Mouse (Mus musculus) T-helper 17 cell (primary cell): ENCODE measurements around the gene Insr.

Source experiments
- in situ Hi-C, 2 experiments: fragments of 300-600 bp; cut with MboI, MseI; formaldehyde crosslinking; loops; 1 replicate in 1 of 2; 2 replicates in 1 of 2; pipeline ENCODE4 v1.15.1; 2025; ENCODE audit warnings: high pct_unique_total_duplicates in 2 of 2

Gene Insr

GRCm38 (mm10) chr8:3277266-3277665 is 2.2 kb downstream of the Insr start:
- in situ Hi-C loops, result loop anchor here in 1 of 2 experiments (5.0 kb wide), 1 partner anchor 55 kb away; no protein-coding TSS in a partner anchor

DNA sequence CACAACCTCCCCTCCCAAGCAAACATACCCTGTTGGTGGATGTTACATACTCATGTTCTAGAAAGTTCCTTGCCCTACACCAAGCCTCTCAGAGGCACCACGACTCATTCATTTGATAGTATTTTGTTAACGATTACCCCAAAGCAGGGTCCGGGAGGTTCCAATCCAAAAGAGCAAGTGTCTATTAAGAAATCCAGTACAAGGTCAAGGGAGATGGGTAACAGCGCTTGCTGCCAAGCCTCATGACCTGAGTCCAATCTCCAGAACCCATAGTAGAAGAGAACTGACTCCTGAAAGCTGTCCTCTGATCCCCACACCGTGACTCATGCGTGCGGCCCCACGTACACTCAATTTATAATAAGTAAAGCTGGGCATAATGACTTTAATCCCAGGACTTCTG is 3.4 kb downstream of the Insr start:
- in situ Hi-C loops, result loop anchor here in 1 of 2 experiments (5.0 kb wide), 1 partner anchor 54 kb away; no protein-coding TSS in a partner anchor

GRCm38 (mm10) chr8:3275189-3275588 is 4.2 kb downstream of the Insr start:
- in situ Hi-C loops, result loop anchor here in 1 of 2 experiments (5.0 kb wide), 1 partner anchor 53 kb away; no protein-coding TSS in a partner anchor

DNA sequence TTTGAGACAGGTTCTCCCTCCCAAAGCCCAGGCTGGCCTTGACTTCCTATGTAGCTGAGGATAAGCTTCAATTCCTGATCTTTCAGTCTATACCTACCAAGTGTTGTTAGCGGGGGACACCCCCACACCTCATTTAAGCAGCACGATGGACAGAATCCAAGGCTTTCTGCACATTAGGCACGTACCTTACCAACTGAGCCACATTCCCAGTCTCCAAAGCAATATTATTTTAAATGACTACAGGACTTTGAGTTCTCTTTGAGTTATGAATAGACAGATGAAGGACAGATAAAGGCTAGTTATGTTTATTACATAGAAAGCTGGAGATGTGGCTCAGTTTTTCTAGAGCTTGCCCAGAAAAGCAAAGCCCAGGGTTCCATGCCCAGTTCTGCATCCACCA is 5.6 kb downstream of the Insr start:
- in situ Hi-C loops, result loop anchor here in 1 of 2 experiments (5.0 kb wide), 1 partner anchor 389 kb away; no protein-coding TSS in a partner anchor

GRCm38 (mm10) chr8:3267449-3267761 is 12.0 kb downstream of the Insr start:
- in situ Hi-C loops, result no loop called here

- in situ Hi-C loops, result no loop called here
These were observed 12.6 kb downstream of the Insr start for GRCm38 (mm10) chr8:3266686-3267448.

- in situ Hi-C loops, result no loop called here
These were observed 14.2 kb downstream of the Insr start for GRCm38 (mm10) chr8:3265182-3265581.

DNA sequence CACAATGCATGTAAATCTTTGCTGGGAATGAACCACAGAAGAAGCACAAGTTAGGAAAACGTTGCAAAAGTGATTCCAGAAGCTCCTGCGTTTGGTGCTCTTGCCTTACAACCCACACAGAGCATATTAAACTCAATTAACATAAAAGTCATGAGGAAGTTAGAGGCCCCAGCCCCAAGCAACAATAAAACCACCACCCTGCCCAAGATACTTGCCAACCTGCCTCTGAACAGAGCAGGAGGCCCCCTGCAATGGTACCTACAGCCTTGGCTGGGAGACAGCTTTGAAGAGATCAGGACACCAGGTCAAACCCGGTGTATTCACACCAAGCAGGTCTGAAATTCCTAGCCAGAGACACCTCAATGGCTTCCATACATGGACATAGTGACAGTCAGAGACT is 16.6 kb downstream of the Insr start:
- in situ Hi-C loops, result no loop called here

DNA sequence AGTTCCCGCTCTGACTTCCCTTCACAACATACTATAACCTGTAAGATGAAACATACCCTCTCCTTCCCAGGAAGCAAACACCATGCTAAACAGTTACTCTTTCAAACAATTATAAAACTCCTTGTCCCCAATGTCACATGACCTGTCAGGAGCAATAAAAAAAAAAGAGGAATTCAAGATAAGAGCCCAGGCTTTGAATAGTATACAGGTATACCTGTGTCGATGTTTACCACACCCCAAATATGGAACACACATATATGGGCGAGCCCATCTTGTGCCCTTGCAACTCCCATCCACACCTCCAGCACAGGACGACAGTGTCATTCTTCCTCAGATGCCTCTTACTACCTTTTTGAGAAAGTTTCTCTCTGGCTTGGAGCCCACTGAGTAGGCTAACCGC is 18.3 kb downstream of the Insr start:
- in situ Hi-C loops, result no loop called here

DNA sequence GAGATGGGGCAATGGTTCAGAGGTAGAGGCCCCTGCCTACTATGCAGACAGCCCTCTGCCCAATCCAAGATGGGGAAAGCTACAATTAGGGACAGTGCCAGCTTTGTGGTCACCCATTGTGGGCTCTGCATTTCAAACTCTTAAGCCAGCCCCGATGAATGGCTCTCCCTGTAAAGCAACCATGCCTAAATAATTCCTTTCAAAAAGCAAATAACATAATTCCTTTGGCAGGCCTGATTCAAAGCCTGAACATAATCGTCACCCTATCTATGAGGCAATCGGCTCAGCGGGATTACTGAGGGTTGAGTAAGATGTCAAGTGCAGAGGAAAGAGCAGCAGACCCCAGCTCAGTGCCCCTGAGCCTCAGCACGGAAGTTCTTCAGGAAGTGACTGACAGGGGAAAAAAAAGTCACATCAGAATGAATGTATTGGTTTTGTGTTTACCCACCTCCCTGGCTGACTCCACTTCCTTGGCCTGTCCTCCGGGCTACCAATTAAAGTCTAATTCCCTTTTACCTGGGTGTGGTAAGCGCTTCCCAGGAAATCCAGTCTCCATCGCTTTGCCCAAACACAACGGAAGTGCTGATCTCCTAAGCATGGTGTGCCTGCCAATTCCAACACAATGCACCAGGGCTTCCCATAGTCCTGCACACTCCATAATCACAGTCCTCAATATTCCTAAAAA is 19.1 kb downstream of the Insr start:
- in situ Hi-C loops, result no loop called here

DNA sequence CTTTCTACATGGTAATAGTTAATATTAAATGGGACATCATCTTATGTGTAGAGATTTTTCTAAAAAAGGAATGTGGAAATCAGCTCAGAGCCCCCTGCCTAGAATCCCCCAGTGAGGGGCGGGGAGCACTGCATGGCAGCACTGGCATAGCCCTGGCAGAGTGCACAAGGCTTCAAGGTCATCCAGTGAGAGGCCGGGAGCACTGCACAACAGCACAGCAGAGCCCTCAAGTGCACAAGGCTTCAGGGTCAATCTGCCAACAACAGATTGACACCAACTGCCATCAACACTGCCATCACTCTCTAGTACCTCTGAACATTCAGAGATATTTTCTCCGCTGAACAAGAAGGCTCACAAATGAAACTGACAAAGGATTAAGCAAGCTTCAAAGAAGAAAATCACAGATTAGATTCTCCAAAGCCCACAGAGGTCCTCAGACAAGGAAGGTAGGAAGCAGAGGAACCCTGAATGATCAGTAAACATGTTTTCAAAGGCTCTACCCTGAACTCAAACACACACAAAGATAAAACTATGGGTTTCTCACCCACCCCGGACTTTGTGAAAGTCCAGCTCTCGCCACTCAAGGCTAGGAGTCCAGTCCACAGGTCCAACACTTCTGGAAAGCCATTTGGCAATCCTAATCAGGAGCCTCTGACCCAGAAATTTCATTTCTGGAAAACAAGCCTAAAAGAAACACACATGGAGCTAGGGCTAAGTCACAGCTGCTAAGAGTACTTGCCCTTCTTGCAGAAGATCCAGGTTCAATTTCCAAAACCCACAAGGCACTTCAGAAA is 23.1 kb downstream of the Insr start:
- in situ Hi-C loops, result loop anchor here in 1 of 2 experiments (5.0 kb wide), 1 partner anchor 39 kb away; no protein-coding TSS in a partner anchor

GRCm38 (mm10) chr8:3255321-3255720 is 24.1 kb downstream of the Insr start:
- in situ Hi-C loops, result loop anchor here in 1 of 2 experiments (5.0 kb wide), 1 partner anchor 38 kb away; no protein-coding TSS in a partner anchor

DNA sequence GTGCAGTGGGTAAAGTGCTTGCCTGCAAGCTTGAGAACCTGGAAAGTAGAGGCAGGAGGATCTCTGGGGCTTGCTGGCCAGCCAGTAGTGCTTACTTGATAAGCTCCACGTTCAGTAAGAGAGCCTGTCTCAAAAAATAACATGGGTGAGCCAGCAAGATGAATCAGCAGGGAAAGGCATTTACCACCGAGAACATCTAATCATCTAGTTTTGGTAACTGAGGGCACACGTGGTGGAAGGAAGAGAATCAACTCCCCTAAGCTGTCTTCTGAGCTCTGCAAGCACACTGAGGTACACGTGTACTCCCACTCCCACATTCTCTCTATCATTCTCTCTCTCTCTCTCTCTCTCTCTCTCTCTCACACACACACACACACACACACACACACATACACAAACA is 26.2 kb downstream of the Insr start:
- in situ Hi-C loops, result no loop called here

- in situ Hi-C loops, result no loop called here
These were observed 26.8 kb downstream of the Insr start for GRCm38 (mm10) chr8:3252665-3253064.

GRCm38 (mm10) chr8:3251101-3251500 is 28.3 kb downstream of the Insr start:
- in situ Hi-C loops, result no loop called here

GRCm38 (mm10) chr8:3249886-3250285 is 29.5 kb downstream of the Insr start:
- in situ Hi-C loops, result loop anchor here in 1 of 2 experiments (25.0 kb wide), 1 partner anchor 912 kb away; the partner anchor contains the start of gene Evi5l

- in situ Hi-C loops, result loop anchor here in 1 of 2 experiments (25.0 kb wide), 1 partner anchor 914 kb away; the partner anchor contains the start of gene Evi5l
These were observed 30.7 kb downstream of the Insr start for GRCm38 (mm10) chr8:3248704-3249103.

DNA sequence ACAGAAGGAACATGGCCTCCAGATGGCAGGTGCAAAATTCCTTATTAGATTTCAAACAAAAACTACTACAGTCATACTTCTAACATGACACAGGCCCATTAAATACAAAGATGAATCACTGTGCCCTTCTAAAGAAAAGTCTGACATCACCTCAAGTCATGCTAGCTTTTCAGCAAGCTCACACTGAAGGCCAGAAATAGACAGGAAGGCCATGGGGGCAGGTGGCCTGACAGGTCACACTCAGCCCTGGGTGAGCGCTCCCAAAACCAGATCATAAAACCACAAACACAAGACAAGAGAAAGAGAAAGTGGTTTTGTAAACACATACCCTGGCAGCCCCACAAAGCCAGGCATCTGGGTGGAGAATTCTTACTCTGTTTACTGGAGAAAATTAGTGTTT is 32.3 kb downstream of the Insr start:
- in situ Hi-C loops, result loop anchor here in 1 of 2 experiments (25.0 kb wide), 1 partner anchor 915 kb away; the partner anchor contains the start of gene Evi5l

DNA sequence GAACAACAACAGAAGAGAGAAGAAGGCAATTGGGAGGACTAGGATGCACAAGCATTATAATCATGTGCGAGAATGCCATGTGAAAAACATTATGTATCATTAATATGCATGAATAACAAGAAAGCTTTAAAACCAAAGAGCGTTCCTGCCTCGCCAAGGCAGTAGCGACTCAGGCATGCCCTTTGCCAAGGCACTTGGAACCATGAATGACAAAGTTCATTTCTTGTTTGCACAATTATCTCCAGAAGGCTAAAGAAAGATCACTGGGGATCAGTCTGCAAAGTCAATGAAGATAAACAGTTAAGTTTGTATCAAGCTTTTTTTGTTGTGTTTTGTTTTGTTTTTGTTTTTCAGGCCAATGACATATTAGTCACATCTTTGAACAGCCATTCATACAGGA is 36.2 kb downstream of the Insr start:
- in situ Hi-C loops, result loop anchor here in 1 of 2 experiments (25.0 kb wide), 1 partner anchor 919 kb away; the partner anchor contains the start of gene Evi5l

DNA sequence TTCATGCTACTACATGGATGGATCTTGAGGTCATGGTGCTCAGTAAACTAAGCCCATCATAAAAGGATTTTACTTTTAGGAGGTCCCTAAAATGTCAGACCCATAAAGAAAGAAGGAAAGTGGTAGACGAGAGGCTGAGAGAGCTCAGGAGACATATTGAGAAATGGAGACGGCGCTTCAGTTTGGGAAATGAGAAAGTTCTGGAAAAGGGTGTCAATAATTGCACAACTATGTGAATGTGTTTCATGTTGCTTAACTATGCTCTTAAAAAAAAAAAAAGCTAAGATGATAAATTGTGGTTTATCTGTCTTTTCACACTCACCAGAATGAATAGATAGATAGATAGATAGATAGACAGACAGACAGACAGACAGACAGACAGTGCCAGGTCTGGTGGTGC is 38.7 kb downstream of the Insr start:
- in situ Hi-C loops, result loop anchor here in 1 of 2 experiments (25.0 kb wide), 1 partner anchor 922 kb away; the partner anchor contains the start of gene Evi5l

- in situ Hi-C loops, result loop anchor here in 1 of 2 experiments (25.0 kb wide), 1 partner anchor 923 kb away; the partner anchor contains the start of gene Evi5l
These were observed 39.8 kb downstream of the Insr start for GRCm38 (mm10) chr8:3239641-3240040.
